Mouse (Mus musculus) gastrocnemius, postnatal 25 days (tissue): Measurements from ENCODE around the gene Prr29. TPM values are rescaled to one million over a fixed set of nuclear protein-coding genes. Genes with fewer than 3 reads are reported as not detected.
"Not testable (repeated sequence)": the region's sequence is repeated elsewhere in the genome, so short reads cannot be mapped to it uniquely, and the experiment has no call there.

Experiments used
- DNase-seq: peaks from one replicate; pipeline ENCODE4 v3.0.0; 2022
- long read RNA-seq, 2 experiments: library from polyadenylated mRNA; stranded (forward); transcript quantifications; one replicate each; pipeline ENCODE4 v2.0.0; 2021
- total RNA-seq, 2 experiments: library from RNA; stranded (reverse); gene quantifications; 1 replicate in 1 of 2; 2 replicates in 1 of 2; pipeline ENCODE4 v1.2.3; 2021

Prr29 gene
- 1 to 10 TPM; 7.0 to 8.0 TPM for total RNA-seq
- long read RNA-seq, experiment 1, partial matches to known transcripts = 2 of 6 reads
- long read RNA-seq, experiment 1, other reads (novel, unspliced or antisense) = 1 of 6 reads
- long read RNA-seq, experiment 2, partial matches to known transcripts = 1 of 4 reads
- long read RNA-seq, experiment 2, other reads (novel, unspliced or antisense) = 2 of 4 reads

- DNase-seq = peak; percentile 70
Observed at GRCm38 (mm10) chr11:106365366-106365765, at the start of gene Prr29. Gene Prr29 (plus strand): TSS chr11:106365472.

GRCm38 (mm10) chr11:106316416-106316815, 48.9 kb upstream of the Prr29 start:
- no peak for DNase-seq

GRCm38 (mm10) chr11:106317801-106318200, 47.5 kb upstream of the Prr29 start:
- no peak for DNase-seq

- DNase-seq = no peak
Observed at GRCm38 (mm10) chr11:106318406-106319366, 46.6 kb upstream of the Prr29 start.

- DNase-seq = no peak
Observed at GRCm38 (mm10) chr11:106324858-106325257, 40.4 kb upstream of the Prr29 start.

- peak; percentile 52 for DNase-seq
Observed at GRCm38 (mm10) chr11:106325566-106326206, 39.6 kb upstream of the Prr29 start.

- no peak for DNase-seq
Observed at GRCm38 (mm10) chr11:106326475-106326874, 38.8 kb upstream of the Prr29 start.

- peak; percentile 76 for DNase-seq
Observed at GRCm38 (mm10) chr11:106328521-106328920, 36.8 kb upstream of the Prr29 start.

GRCm38 (mm10) chr11:106329128-106329527, 36.1 kb upstream of the Prr29 start:
- DNase-seq = no peak

GRCm38 (mm10) chr11:106329682-106330081, 35.6 kb upstream of the Prr29 start:
- DNase-seq = no peak

GRCm38 (mm10) chr11:106332458-106332857, 32.8 kb upstream of the Prr29 start:
- peak; percentile 57 for DNase-seq

- peak; percentile 77 for DNase-seq
Observed at GRCm38 (mm10) chr11:106334066-106334465, 31.2 kb upstream of the Prr29 start.

GRCm38 (mm10) chr11:106338029-106338428, 27.2 kb upstream of the Prr29 start:
- DNase-seq = peak; percentile 44

- DNase-seq = no peak
Observed at GRCm38 (mm10) chr11:106338870-106339269, 26.4 kb upstream of the Prr29 start.

- not testable (repeated sequence) for DNase-seq
Observed at GRCm38 (mm10) chr11:106339323-106339722, 25.9 kb upstream of the Prr29 start.

GRCm38 (mm10) chr11:106340990-106341520, 24.2 kb upstream of the Prr29 start:
- DNase-seq = peak; percentile 63

GRCm38 (mm10) chr11:106344910-106345309, 20.4 kb upstream of the Prr29 start:
- no peak for DNase-seq

- DNase-seq = no peak
Observed at GRCm38 (mm10) chr11:106349772-106350171, 15.5 kb upstream of the Prr29 start.

- DNase-seq = peak; percentile 83
Observed at GRCm38 (mm10) chr11:106350853-106351252, 14.4 kb upstream of the Prr29 start.

- no peak for DNase-seq
Observed at GRCm38 (mm10) chr11:106351253-106351652, 14.0 kb upstream of the Prr29 start.

GRCm38 (mm10) chr11:106351941-106352340, 13.3 kb upstream of the Prr29 start:
- no peak for DNase-seq

- DNase-seq = no peak
Observed at GRCm38 (mm10) chr11:106353188-106353587, 12.1 kb upstream of the Prr29 start, which contains the start of gene Scn4a. Gene Scn4a (minus strand): TSS chr11:106353288.
